Mouse (Mus musculus): ENCODE results near the gene Nemp1.
"Not testable (repeated sequence)": the region's sequence is repeated elsewhere in the genome, so short reads cannot be mapped to it uniquely, and the experiment has no call there.

Gene Nemp1

DNA sequence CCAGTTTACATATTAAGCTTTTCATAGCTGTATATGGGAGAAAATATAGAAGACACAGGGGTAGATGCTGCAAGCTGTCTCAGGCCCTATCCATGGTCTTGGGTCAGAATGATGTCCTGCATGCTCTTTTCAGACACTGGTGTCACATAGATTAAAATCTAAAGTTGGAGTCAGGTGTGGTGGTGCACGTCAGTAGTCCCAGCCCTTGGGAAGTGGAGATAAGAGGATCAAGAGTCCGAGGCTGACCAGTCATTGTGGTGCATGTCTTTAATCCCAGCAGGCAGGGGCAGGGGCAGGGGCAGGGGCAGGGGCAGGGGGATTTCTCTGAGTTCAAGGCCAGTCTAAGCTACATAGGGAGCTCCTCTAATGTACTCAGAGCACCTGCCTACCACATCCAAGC, 20.9 kb upstream of the Nemp1 start:
- DNase-seq (ENCODE audit: low spot score): no peak

DNA sequence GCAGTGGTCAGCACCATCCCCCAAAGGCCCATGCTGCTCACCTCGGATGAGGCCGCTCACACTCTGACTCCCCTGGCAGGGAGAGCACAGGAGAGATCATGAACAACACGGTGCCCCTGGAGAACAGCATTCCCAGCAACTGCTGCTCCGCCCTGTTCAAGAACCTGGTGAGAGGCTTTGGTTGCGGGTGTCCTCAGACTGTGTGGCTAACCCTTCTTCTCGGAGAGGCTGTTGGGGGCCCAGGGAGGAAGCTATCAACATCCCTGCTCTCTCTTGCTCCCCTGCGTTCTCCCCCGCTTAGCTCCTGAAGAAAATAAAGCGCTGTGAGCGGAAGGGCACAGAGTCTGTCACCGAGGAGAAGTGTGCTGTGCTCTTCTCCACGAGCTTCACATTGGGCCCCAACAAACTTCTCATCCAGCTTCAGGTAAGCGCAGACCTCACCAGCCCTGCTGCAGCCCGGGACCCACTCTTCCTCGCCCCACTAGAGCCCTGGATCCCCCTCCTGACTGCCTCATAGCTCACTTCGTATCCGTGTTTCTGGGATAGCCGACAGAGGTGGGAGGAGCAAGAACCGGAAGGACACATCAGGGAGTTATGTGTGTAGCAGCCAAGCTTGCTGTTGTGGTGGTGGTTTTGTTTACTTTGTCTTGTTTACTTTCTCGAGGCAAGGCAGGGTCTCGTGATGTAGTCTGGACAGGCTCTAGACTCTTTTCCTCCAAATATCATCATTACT, 13.6 kb upstream of the Nemp1 start:
- DNase-seq (ENCODE audit: low spot score): no peak

DNA sequence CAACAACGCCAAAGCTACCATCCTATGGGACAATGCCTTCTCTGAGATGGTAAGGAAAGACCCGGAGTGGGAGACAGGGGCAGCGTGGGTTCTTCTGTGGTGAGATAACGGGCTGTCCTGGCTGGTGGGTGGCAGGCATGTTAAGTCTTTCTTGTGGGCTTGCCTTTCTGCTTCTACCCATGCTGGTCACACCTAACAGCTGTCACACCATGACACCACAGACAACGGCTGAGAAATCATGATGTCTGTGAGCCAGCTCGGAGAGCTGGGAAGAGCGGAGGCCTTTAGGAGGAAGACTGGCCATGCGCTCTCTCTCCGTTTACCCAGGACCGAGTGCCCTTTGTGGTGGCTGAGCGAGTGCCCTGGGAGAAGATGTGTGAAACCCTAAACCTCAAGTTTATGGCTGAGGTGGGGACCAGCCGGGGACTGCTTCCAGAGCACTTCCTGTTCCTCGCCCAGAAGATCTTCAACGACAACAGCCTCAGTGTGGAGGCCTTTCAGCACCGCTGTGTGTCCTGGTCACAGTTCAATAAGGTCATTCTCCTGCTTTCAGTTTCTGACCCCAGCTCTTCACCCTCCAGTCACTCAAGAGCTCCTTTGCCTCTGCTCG, 11.6 kb upstream of the Nemp1 start:
- DNase-seq (ENCODE audit: low spot score): no peak

DNA sequence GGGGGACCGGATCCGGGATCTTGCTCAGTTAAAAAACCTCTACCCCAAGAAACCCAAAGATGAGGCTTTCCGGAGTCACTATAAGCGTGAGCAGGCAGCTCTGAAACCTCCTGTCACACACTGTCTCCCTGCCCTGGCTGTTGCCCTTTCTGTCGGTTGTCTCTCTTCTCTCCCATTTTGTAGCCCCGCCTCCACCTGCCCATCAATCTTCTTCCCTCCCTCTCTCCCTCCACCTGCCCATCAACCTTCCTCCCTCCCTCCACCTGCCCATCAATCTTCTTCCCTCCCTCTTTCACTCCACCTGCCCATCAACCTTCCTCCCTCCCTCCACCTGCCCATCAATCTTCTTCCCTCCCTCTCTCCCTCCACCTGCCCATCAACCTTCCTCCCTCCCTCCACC, 9.1 kb upstream of the Nemp1 start:
- DNase-seq (ENCODE audit: low spot score): not testable (repeated sequence)

DNA sequence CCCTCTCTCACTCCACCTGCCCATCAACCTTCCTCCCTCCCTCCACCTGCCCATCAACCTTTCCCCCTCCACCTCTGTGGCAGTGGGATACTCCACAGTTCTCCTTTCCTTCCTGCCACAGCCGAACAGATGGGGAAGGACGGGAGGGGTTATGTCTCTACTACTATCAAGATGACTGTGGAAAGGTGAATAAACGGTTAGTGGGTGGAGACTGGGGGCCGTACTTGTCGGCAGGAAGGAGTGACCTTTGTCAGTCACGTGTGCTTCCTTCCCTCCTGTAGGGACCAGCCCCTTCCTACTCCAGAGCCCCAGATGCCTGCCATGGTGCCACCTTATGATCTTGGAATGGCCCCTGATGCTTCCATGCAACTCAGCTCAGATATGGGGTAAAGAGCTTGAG, 8.6 kb upstream of the Nemp1 start:
- no peak for DNase-seq (ENCODE audit: low spot score)

DNA sequence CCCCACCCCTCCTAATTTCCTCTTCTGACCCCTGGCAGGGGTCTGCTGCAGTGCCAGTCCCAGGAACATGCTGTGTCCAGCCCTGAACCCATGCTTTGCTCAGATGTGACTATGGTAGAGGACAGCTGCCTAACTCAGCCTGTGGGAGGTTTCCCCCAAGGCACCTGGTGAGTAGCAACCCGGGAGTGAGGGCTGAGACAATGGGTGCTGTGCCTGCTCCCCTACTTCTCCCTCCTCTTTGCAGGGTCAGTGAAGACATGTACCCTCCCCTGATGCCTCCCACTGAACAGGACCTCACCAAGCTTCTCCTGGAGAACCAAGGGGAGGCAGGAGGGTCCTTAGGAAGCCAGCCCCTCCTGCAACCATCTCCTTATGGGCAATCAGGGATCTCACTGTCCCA, 7.2 kb upstream of the Nemp1 start:
- DNase-seq (ENCODE audit: low spot score): no peak

DNA sequence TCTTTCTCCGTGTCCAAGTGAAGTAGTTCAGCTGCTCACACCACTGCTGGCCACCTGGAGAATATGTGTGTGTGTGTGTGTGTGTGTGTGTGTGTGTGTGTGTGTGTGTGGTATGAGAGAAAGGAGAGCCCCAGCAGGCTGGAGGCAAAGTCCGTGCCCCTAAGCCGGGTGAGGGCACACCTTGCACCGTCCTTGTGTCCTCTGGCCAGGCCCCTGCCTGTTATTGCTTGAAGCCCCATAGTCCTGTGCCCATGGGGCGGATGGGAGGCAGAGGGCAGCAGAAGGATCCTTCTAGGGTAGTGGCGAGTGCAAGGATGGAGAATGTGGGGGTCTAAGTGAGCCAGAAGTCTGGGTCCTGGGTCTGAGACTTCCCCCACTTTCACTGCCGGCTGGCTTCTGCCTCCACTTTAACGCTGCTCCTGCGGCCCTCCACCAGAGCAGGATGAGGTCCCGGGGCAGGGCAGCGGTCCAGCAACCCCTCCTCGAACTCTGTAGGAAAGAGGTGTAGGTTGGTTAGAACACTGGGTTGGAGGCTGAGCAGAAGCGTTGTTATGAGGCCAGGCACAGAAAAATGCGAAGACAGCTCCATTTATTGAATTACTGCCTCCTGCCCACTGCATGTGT, 5.3 kb upstream of the Nemp1 start:
- DNase-seq (ENCODE audit: low spot score): no peak

DNA sequence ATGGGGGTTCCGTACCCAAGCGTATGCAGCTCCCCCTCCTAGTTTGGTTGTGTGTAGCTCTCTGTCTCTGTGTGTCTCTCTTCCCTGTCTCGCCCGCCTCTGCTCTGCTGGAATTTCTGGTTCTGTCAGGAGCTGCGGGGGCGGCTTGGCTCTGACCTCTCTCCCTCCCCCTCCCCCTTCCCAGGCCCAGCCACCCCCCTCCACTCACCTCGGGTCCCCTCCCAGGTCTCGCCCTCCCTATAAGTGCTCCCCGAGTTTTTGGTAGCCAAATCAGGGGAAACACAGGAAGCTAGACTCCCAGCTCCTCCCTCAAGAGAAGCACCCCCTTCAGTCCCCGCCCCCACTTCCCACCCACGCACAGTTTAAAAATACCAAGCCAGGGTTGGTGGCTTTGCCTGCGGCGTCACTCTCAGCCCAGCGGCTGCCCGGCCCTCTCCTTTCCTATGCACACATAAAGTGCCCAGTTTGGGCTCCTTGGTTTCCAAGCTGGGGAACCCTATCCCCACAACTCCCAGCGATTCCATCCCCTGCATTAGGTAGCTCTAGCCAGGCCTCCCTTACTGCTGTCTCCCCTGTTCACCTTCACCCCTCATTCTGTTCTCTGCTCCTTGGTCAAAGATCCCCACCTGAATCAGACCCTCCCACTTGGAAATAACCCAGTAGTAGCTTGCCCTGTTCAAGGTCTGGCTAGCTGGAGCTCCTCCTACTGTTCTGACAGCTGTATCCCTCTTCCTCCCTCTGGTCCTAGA, 4.6 kb upstream of the Nemp1 start:
- no peak for DNase-seq (ENCODE audit: low spot score)

DNA sequence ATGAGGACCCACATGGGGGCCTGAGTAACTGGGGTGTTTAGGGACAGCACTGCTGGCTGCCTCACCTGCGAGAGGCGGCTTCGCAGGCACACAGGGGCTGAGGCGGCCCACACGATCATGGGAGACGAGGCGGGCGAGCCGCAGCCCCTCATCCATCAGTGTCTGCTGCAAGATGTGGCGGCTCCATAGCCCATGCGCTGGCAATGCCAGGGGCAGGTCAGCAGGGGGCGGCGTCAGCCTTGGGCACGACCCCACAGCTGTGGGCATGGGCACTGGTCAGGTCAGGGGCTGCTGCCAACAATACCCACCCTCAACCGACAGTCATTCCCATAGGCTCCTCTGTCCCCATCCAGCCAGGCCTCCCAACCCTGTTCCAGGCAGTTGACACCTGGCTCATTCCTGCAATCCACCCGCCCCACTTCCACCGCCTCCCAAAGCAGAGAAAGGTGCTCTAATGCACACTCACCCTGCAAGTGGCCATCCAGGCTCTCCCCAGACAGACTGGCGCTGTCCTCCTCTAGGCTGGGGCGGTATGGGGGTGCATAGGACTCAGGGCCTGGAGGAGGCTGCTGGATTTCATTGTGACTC, 3.9 kb upstream of the Nemp1 start:
- DNase-seq (ENCODE audit: low spot score): no peak

DNA sequence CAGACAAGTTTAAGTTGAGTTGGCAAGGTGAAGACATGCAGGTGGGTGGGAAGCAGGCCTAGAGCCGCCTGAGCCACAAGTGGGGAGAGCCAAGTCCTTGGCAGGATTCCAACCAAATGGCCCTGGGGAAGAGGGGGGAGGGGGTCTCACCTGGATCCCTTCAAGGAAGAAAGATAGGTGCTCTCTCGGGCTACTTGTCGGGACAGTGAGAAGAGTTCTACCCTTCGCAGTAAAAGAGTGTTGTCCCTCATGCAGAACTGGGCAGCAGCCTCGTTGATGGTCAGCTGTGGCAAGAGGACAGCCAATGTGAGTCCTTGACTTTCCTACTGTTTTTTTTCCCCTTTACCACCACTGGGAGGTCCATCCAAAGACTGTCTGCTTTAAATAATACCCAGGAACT, 3.1 kb upstream of the Nemp1 start:
- DNase-seq (ENCODE audit: low spot score): no peak

DNA sequence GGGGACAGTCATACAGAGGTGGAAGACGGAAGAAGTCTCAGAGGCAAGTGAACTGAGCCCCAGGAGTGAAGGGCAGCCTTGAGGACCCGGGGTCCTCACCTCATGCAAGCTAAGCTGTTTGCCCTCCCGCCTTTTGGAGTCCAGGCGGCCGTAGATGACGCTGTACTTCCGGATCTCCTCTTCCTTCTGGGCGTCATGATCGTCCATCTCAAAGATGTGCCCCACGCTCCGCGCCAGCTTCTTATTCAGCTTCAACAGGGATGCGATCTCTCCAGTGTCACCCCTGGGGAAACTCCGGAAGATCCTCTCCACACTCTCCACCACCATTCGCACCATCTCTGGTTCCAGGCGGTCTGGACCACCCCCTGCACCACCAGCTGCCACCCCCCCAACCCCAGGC, 2.5 kb upstream of the Nemp1 start:
- DNase-seq (ENCODE audit: low spot score): no peak

DNA sequence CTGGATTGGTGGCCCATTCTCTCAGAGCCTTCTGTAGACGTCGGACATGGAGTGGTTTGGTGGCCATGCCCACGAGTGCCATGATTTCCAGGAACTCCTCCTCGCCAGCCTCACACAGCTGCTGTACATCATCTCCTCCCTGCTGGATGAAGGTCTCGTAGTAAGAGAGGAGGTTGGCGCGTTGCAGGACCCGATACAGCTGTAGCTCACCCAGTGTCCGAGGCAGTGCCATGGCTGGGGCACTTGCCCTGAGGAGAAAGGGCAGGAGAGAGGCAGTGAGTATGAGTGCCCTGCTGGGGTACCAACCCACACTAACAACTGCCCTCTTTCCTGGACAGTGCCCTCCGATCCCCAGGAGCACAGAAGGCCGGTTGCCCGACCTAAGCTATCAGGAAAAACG, 1.8 kb upstream of the Nemp1 start:
- no peak for DNase-seq (ENCODE audit: low spot score)

DNA sequence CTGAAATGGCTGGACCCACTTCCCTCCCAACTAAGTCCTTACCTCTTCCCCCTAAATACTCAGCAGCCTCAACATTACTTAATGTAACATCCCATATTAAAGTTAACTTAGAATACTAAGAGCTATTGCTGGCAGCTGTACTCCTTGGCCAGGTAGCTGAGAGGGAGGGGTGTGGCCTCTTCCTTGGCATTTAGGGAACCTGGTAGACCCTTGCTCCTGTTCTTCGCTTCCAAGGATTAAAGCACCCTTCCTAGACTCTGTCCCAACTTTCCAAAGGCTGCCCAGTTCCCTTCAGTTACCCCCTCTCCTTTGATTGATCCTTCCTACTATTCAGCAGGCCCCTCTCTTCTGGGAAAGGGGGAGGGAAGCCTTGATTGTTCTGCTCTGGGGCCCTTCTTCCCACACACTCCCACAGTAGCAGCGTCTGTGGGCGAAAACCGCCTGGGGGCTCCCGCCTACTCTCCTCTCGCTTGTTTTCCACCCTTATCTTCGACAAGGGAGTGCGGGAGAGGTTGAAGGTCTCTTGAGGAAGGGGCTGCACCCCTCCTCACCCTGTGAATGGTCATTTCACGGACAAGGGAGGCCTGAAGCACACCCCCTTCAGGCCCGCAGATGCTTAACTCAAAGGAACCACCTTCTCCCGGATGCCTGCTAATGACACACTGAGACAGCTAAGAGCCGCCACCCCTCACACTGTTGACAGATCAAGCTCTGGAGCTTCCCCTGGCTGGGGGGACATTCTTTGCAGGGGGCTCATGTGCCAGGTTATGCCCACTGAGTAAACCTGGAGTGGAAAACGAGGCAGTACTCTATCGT, 1.1 kb upstream of the Nemp1 start:
- no peak for DNase-seq (ENCODE audit: low spot score)

DNA sequence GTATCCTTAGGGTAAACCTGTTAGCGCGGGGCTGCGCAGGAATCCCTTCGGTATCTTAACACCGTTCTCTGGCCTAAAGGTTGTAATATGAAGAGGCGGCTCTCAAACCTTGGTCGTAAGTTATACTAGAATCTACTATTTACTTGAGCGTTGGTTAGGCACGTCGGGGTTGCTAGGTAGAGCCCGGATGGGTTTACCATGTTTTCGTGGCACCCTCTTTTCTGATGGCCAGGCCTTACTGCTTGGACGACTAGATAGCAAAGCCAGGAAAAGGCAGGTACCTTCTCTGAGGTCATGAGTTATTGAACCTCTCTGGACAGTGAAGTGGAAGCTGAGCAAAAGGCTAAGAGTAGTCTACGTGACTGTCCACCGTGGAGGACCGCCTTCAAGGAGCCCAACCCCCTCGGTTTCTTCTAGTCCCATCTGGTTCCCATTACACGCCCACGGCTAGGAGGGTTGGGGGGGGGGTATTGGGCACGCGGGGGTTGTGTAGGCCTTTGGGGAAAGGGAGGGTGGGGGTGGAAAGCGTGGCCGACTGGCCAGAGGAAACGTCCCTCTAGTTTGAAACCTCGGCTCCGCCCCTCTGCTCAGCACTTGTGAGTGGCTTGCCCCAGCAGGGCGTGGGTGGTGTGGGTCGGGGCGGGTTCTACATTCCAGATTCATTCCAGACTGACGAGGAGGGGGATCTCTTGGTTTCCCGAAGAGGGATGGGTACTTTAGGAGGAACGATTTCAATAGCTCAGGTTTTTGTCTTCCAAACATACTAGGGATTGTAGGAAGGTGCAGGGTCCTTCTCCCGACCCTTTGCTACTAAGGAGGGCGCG, 780 bp downstream of the Nemp1 start:
- peak; percentile 68 for DNase-seq (ENCODE audit: low spot score)

DNA sequence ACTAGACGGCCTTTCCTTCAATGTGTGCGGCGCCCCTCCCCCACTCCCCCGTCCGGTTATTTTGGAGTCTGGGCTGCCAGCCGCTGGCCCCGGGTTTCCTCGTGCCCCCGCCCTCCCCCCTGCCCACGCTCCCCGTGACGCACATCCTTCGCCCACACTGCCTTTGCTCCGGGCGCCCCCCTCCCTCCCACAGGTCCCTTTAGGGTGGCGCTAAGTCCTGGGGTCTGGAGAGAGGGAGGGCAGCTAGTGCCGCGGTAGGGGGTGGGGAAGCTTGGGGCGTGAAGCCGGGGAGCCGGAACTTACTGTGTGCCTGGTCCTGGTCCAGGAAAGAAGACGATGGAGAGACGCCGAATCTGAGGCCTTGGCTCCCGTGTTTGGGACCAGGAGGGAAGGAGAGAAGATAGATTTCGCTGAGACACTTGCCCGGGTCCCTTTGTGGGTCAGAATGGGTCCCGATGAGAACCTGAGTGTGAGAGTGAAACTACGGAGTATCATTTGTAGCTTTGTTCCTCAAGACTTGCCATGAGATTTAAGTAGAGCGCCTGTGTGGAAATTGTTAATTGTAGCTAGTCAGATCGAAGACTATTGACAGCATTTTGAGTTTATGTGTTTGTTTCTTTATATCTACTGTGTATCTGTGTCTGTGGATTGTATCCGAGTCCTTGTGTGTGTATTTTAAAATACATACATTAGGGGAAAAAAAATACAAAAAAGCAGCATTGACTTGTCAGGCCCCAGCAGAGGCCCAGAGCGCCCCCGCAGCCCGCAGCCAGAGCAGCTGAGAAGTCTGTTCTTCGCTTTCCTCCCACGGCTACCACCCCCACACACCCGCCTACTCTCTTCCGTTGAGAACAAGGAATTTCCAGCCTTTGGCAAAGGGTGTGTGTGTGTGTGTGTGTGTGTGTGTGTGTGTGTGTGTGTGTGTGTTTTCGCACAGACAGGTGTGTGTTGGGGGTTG, 1.7 kb downstream of the Nemp1 start, which contains the start of gene Nab2:
Nab2 (minus strand) TSS at position 476 of the 958 bp plus-strand sequence.
- DNase-seq (ENCODE audit: low spot score): no peak

DNA sequence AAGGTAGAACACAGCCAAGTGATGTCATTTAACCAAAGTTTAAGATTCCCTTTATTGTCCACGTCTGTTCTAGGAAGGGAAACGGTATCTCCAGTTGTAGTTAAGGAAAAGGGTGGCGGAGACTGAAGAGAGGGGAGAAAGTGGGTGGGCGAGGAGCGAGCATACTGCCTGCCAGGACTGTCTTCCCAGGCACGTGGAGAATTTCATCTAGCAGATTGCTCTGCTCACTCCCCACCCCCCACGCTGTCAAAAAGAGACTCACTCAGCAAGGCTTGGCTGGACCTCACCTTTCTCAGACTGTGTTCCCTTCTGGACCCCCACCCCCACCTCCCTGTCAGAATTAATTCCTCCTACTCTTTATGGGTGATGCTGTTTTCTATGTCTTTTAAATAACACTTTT, 2.5 kb downstream of the Nemp1 start:
- DNase-seq (ENCODE audit: low spot score): no peak

DNA sequence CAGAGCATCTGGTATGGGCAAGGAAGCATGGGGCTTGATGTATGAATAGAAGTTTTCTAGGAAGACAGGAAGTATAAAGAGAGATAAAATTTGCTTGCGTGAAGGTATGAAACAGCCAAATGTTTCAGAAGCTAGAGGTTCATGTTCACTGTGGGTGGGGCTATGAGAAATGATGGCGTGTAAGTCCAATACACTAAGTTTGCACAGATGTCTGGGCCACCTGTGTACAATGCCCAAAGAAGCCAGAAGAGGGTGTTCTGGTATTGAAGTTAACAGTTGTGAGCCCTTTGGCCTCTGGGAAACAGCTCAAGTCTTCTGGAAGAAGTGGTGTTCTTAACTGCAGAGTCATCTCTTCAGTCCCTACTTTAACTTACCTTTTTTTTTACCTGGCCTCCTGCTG, 3.5 kb downstream of the Nemp1 start:
- no peak for DNase-seq (ENCODE audit: low spot score)

DNA sequence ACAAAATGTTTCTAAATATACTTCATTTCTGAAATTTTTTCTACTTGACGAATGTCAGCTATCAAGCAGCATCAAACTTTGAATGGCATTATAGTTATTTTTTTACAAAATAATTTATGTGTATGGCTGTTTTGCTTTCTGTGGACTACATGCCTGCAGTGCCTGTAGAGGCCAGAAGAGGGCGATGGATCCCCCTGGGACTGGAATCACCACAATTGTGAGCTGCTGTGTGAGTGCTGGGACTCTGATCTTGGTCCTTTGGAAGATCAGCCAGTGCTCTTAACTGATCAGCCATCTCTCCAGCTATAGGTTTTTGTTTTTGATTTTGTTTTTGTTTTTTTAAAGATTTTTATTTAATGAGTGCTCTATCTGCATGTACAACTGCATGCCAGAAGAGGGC, 4.6 kb downstream of the Nemp1 start:
- DNase-seq (ENCODE audit: low spot score): no peak

DNA sequence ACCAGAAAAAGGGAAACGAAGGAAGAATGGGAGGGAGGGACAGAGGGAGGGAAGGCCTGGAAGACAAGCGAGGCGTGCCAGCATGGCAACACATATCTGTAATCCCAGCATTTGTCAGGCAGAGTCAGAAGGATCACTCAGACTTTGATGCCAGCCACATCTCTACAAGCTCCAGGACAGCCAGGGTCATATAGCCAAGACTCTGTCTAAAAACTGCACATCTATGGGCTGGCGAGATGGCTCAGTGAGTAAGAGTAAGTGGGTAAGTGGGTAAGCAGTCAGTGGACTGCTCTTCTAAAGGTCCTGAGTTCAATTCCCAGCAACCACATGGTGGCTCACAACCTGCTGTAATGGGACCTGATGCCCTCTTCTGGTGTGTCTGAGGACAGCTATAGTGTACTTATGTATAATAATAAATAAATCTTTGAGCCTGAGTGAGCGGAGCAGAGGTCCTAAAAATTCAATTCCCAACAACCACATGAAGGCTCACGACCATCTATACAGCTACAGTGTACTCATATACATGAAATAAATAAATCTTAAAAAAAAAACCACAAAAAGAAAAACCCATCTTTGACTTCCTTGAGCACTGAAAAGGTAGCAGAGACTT, 7.5 kb downstream of the Nemp1 start:
- no peak for DNase-seq (ENCODE audit: low spot score)
